26 mouse cellular contexts compared by ENCODE assay signal in the genomic region with DNA sequence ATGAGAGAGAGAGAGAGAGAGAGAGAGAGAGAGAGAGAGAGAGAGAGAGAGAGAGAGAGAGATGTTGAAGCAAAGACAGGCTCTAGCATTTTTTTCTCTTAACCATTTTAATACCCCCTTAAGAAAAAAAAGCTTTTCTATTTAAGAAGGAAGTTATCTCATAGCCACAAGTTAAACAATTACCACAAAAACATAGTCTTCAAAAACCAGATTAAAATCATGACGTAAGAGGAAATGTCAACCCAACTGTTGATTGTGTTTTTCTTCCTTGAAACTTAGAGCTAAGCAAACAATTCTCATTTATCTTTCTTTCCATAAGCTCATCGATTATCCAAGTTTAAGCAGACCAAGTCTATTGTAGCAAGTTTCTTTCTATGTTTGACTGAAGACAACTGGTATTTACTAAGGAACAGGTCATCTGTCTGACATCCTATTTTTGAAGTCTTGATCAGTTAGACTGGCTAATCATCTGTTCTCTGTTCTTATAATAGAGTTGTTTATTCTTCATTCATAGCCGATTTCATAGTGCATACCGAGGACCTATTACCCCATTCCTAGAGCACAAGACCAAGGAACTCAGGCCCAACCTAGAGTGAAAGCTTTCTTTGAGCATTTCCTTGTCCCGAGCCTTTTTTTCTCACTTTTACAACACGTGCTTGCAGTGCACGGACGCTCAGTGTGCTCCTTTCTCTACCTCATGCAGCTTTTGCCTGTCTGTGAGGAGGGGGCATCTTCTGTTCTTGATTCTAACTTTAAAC. TPM values are rescaled to one million over a fixed set of nuclear protein-coding genes. Genes with fewer than 3 reads are reported as not detected.
A peak's percentile ranks its signal among the peaks of the same experiment; 100 is the strongest.
DNase-seq lines count a peak whose midpoint lies in the region; ATAC-seq lines count a peak whose summit lies in the region.
"Had no signal": no experiment of that assay in that cellular context is flagged by ENCODE, and none has a peak within 500 bp of the region (broad histone marks: within the 10 kb centered on the region; RNA-seq: fewer than 3 reads in every experiment).

No protein-coding gene starts in this region.

- ATAC-seq in CD4-positive, CD25-positive, alpha-beta regulatory T cell, adult 4 months, result peak; percentile 79
- ATAC-seq in stomach, embryonic 15.5 days (ENCODE audit: insufficient read depth, low FRiP score, low read depth), result peak; percentile 63; the same call in 1 of the 2 replicates
- ATAC-seq: forebrain, embryonic 16.5 days; intestine, postnatal 0 days; liver, embryonic 12.5 days; midbrain, embryonic 16.5 days; Patski had no signal

- no peak overlapping the region for H3K4me3 ChIP-seq in stomach, embryonic 15.5 days (replicated peaks)
- H3K4me3 ChIP-seq: forebrain, embryonic 10.5 days; heart, embryonic 15.5 days; hindbrain, embryonic 15.5 days; layer of hippocampus, adult 2 months; limb, embryonic 13.5 days; liver, embryonic 12.5 days; myocyte had no signal

- no peak overlapping the region for H3K4me2 ChIP-seq in stomach, embryonic 15.5 days
- H3K4me2 ChIP-seq: heart, embryonic 15.5 days; hindbrain, embryonic 15.5 days; limb, embryonic 13.5 days; liver, embryonic 12.5 days; lung, embryonic 14.5 days had no signal

- DNase-seq in CD4-positive helper T cell, adult 2 months (ENCODE audit: low read depth, low spot score), result peak; percentile 84
- DNase-seq in induced T-regulatory cell, adult 2 months (ENCODE audit: low read depth), result peak; percentile 87
- DNase-seq in testis, postnatal 10 days (ENCODE audit: low spot score), result no peak
- no peak for DNase-seq in gastrocnemius, adult 8-10 months (ENCODE audit: low spot score in 2 of 2)
- no peak for DNase-seq in layer of hippocampus, adult 8-10 months (ENCODE audit: low spot score in 2 of 2)
- DNase-seq: adrenal gland, adult 8-10 months; cerebellum, adult 11-12 months; cerebellum, postnatal 10 days; gastrocnemius, postnatal 25 days; heart, postnatal 36 days; lung, embryonic 14.5 days; lung, postnatal 36 days; thymus, postnatal 36 days had no signal

- no peaks in the 10 kb centered on the region for H3K9me3 ChIP-seq in stomach, embryonic 15.5 days
- H3K9me3 ChIP-seq: forebrain, embryonic 10.5 days; heart, embryonic 15.5 days; hindbrain, embryonic 15.5 days; limb, embryonic 13.5 days; liver, embryonic 12.5 days had no signal

- no peaks in the 10 kb centered on the region for H3K36me3 ChIP-seq in stomach, embryonic 15.5 days
- H3K36me3 ChIP-seq: forebrain, embryonic 10.5 days; heart, embryonic 15.5 days; hindbrain, embryonic 15.5 days; limb, embryonic 13.5 days; liver, embryonic 12.5 days had no signal

- no peaks in the 10 kb centered on the region for H3K27me3 ChIP-seq in stomach, embryonic 15.5 days (replicated peaks)
- H3K27me3 ChIP-seq: heart, embryonic 15.5 days; hindbrain, embryonic 15.5 days; limb, embryonic 13.5 days; liver, embryonic 12.5 days had no signal

- no peaks in the 10 kb centered on the region for H3K4me1 ChIP-seq in stomach, embryonic 15.5 days
- H3K4me1 ChIP-seq: forebrain, embryonic 10.5 days; heart, embryonic 15.5 days; hindbrain, embryonic 15.5 days; limb, embryonic 13.5 days; liver, embryonic 12.5 days had no signal

- WGBS in stomach, embryonic 15.5 days, result 55% methylated on average over 8 of the region's 8 CpGs

- H3K9ac ChIP-seq in stomach, embryonic 15.5 days, result no peak overlapping the region
- H3K9ac ChIP-seq: heart, embryonic 15.5 days; hindbrain, embryonic 15.5 days; limb, embryonic 13.5 days; liver, embryonic 12.5 days; lung, embryonic 14.5 days had no signal

- H3K27ac ChIP-seq in stomach, embryonic 15.5 days, result no peak overlapping the region
- H3K27ac ChIP-seq: forebrain, embryonic 10.5 days; heart, embryonic 15.5 days; hindbrain, embryonic 15.5 days; layer of hippocampus, adult 2 months; limb, embryonic 13.5 days; liver, embryonic 12.5 days had no signal

RNA-seq across cellular contexts. Expression of a gene that starts 20.3 kb away (rescaled TPM):
- polyA plus RNA-seq in CD4-positive, CD25-positive, alpha-beta regulatory T cell, adult 4 months (2017; shearing (Covaris generic)), result 10 to 100 TPM; 42.2 to 48.0 TPM
- polyA plus RNA-seq in stomach, embryonic 15.5 days (2015; fragmentation: Nextera tagmentation; extraction: Ambion mirVana), result 43.0 and 43.3 TPM in 2 replicates
- 10 to 100 TPM; 57.6 to 68.1 (median 61.3) TPM for total RNA-seq in gastrocnemius, adult 8-10 months (2022)
- 10 to 100 TPM; 46.6 to 58.3 (median 50.3) TPM for total RNA-seq in layer of hippocampus, adult 8-10 months (2022)

RNA-seq across cellular contexts. Expression of a gene that starts 56.6 kb away (rescaled TPM):
- 100 to 1,000 TPM; 201 to 619 TPM for polyA plus RNA-seq in CD4-positive, CD25-positive, alpha-beta regulatory T cell, adult 4 months (2017; shearing (Covaris generic))
- polyA plus RNA-seq in stomach, embryonic 15.5 days (2015; fragmentation: Nextera tagmentation; extraction: Ambion mirVana), result 126 and 258 TPM in 2 replicates
- 10 to 100 TPM; 11.4 to 23.0 (median 13.8) TPM for total RNA-seq in gastrocnemius, adult 8-10 months (2022)
- 10 to 100 TPM; 27.2 to 45.2 (median 37.3) TPM for total RNA-seq in layer of hippocampus, adult 8-10 months (2022)

Comparison
In these comparisons a context has a peak if more than half of its experiments do, and no peak if none do; other contexts are left out.
1. DNase-seq: peak in CD4-positive helper T cell, adult 2 months (single experiment) and induced T-regulatory cell, adult 2 months (single experiment); none in testis, postnatal 10 days (single experiment), gastrocnemius, adult 8-10 months (0 of 2) and layer of hippocampus, adult 8-10 months (0 of 2).